ENCODE assay signal across 12 mouse cellular contexts in genomic region chr11:119035686-119036165, GRCm38 (mm10). TPM values are rescaled to one million over a fixed set of nuclear protein-coding genes. Genes with fewer than 3 reads are reported as not detected.
A peak's percentile ranks its signal among the peaks of the same experiment; 100 is the strongest.
DNase-seq lines count a peak whose midpoint lies in the region; ATAC-seq lines count a peak whose summit lies in the region.
"Had no signal": no experiment of that assay in that cellular context is flagged by ENCODE, and none has a peak within 500 bp of the region (broad histone marks: within the 10 kb centered on the region; RNA-seq: fewer than 3 reads in every experiment).

No protein-coding gene starts in this region.

- DNase-seq in ZHBTc4 (ENCODE audit: low read depth, low spot score) = peak; percentile 58
- DNase-seq in embryo, embryonic 9.5 days (ENCODE audit: extremely low spot score) = peak; percentile 58
- no peak for DNase-seq in left cerebral cortex, postnatal 10 days (ENCODE audit: extremely low spot score in 1 of 2, low spot score in 2 of 2)
- no peak for DNase-seq in heart, adult 18-20 months
- DNase-seq in layer of hippocampus, adult 8-10 months (ENCODE audit: low spot score in 2 of 2) = no peak
- DNase-seq: gastrocnemius, postnatal 36 days; kidney, postnatal 10 days; right cerebral cortex, postnatal 4 days had no signal

- peak overlapping the region; percentile 14 for H3K4me3 ChIP-seq in hindbrain, embryonic 13.5 days
- H3K4me3 ChIP-seq in midbrain, embryonic 16.5 days (ENCODE audit: low read depth, low read length) = peak overlapping the region; percentile 8
- H3K4me3 ChIP-seq: liver, embryonic 15.5 days had no signal

- peaks cover 10% of the 10 kb centered on the region for H3K36me3 ChIP-seq in hindbrain, embryonic 13.5 days
- 0 out of 2 replicates have a peak, but pooled peaks cover 5% of the 10 kb centered on the region for H3K36me3 ChIP-seq in midbrain, embryonic 16.5 days (ENCODE audit: control insufficient read depth, insufficient read depth, low read length)

- no peak overlapping the region for H3K9ac ChIP-seq in hindbrain, embryonic 13.5 days
- H3K9ac ChIP-seq in midbrain, embryonic 16.5 days (ENCODE audit: low read depth, low read length) = no peak overlapping the region
- H3K9ac ChIP-seq: liver, embryonic 15.5 days had no signal

- intact Hi-C loops in left cerebral cortex, postnatal 10 days (cut with DNase I) = no loop called here

- H3K27ac ChIP-seq in hindbrain, embryonic 13.5 days = no peak overlapping the region
- H3K27ac ChIP-seq in midbrain, embryonic 16.5 days (ENCODE audit: low read length) = no peak overlapping the region
- H3K27ac ChIP-seq: liver, embryonic 15.5 days had no signal

- H3K4me1 ChIP-seq in hindbrain, embryonic 13.5 days (replicated peaks) = peaks cover 67% of the 10 kb centered on the region
- H3K4me1 ChIP-seq in midbrain, embryonic 16.5 days (ENCODE audit: control insufficient read depth, insufficient read depth, low read length) = peaks cover 47% of the 10 kb centered on the region

- H3K4me2 ChIP-seq in hindbrain, embryonic 13.5 days = peak overlapping the region; percentile 18; the same call in 1 of the 2 replicates
- H3K4me2 ChIP-seq in midbrain, embryonic 16.5 days (ENCODE audit: low read length) = peak overlapping the region; percentile 20; the same call in 1 of the 2 replicates
- H3K4me2 ChIP-seq: liver, embryonic 15.5 days had no signal

- no peaks in the 10 kb centered on the region for H3K9me3 ChIP-seq in hindbrain, embryonic 13.5 days
- H3K9me3 ChIP-seq in midbrain, embryonic 16.5 days (replicated peaks; ENCODE audit: control insufficient read depth, low read length, poor library complexity, severe bottlenecking) = no peaks in the 10 kb centered on the region
- H3K9me3 ChIP-seq: liver, embryonic 15.5 days had no signal

- H3K27me3 ChIP-seq in hindbrain, embryonic 13.5 days = peaks cover 66% of the 10 kb centered on the region
- H3K27me3 ChIP-seq in midbrain, embryonic 16.5 days (ENCODE audit: control insufficient read depth, insufficient read depth, low read depth, low read length) = peaks cover 31% of the 10 kb centered on the region

- no peak for ATAC-seq in hindbrain, embryonic 13.5 days (ENCODE audit: low FRiP score)
- ATAC-seq in midbrain, embryonic 16.5 days = no peak

- WGBS in hindbrain, embryonic 13.5 days = 2% methylated on average over 21 of the region's 21 CpGs
- 5% methylated on average over 21 of the region's 21 CpGs for WGBS in midbrain, embryonic 16.5 days

RNA-seq across cellular contexts. Expression of gene Cbx8, which starts 5.0 kb away (rescaled TPM):
- polyA plus RNA-seq in hindbrain, embryonic 13.5 days (2015; fragmentation: Nextera tagmentation; extraction: Ambion mirVana) = 10.0 and 11.1 TPM in 2 replicates
- 8.5 and 8.6 TPM in 2 replicates for polyA plus RNA-seq in midbrain, embryonic 16.5 days (2015; fragmentation: Nextera tagmentation; extraction: Ambion mirVana)
- total RNA-seq in left cerebral cortex, postnatal 10 days (2021) = 10 to 100 TPM; 11.3 to 15.3 TPM
- total RNA-seq in heart, adult 18-20 months (2021) = 1 to 10 TPM; 3.1 to 4.0 TPM
- 10 to 100 TPM in 2 of 4 experiments, 1 to 10 TPM in 2; 6.9 to 11.9 (median 9.6) TPM for total RNA-seq in layer of hippocampus, adult 8-10 months (2022)

RNA-seq across cellular contexts. Expression of gene Cbx2, which starts 13.0 kb away (rescaled TPM):
- 20.3 and 24.2 TPM in 2 replicates for polyA plus RNA-seq in hindbrain, embryonic 13.5 days (2015; fragmentation: Nextera tagmentation; extraction: Ambion mirVana)
- 13.3 and 18.0 TPM in 2 replicates for polyA plus RNA-seq in midbrain, embryonic 16.5 days (2015; fragmentation: Nextera tagmentation; extraction: Ambion mirVana)
- total RNA-seq in left cerebral cortex, postnatal 10 days (2021) = 1 to 10 TPM; 2.8 to 3.5 TPM
- total RNA-seq in heart, adult 18-20 months (2021) = 1 to 10 TPM; 1.5 to 2.6 TPM
- 1 to 10 TPM; 1.7 to 3.9 (median 2.4) TPM for total RNA-seq in layer of hippocampus, adult 8-10 months (2022)

RNA-seq across cellular contexts. Expression of gene Enpp7, which starts 47.7 kb away (rescaled TPM):
- not detected in 2 replicates for polyA plus RNA-seq in hindbrain, embryonic 13.5 days (2015; fragmentation: Nextera tagmentation; extraction: Ambion mirVana)
- not detected in 2 replicates for polyA plus RNA-seq in midbrain, embryonic 16.5 days (2015; fragmentation: Nextera tagmentation; extraction: Ambion mirVana)
- total RNA-seq in left cerebral cortex, postnatal 10 days (2021) = not detected
- not detected for total RNA-seq in heart, adult 18-20 months (2021)
- not detected for total RNA-seq in layer of hippocampus, adult 8-10 months (2022)
- total RNA-seq: gastrocnemius, postnatal 36 days had no signal
- polyA plus RNA-seq: liver, embryonic 15.5 days; thymus, postnatal 0 days had no signal

RNA-seq across cellular contexts. Expression of gene Cbx4, which starts 50.3 kb away (rescaled TPM):
- polyA plus RNA-seq in hindbrain, embryonic 13.5 days (2015; fragmentation: Nextera tagmentation; extraction: Ambion mirVana) = 14.1 and 15.8 TPM in 2 replicates
- 23.9 and 25.6 TPM in 2 replicates for polyA plus RNA-seq in midbrain, embryonic 16.5 days (2015; fragmentation: Nextera tagmentation; extraction: Ambion mirVana)
- 10 to 100 TPM; 54.4 to 56.9 TPM for total RNA-seq in left cerebral cortex, postnatal 10 days (2021)
- 1 to 10 TPM; 6.5 to 7.2 TPM for total RNA-seq in heart, adult 18-20 months (2021)
- 10 to 100 TPM; 40.7 to 47.2 (median 44.0) TPM for total RNA-seq in layer of hippocampus, adult 8-10 months (2022)

Comparison
In these comparisons a context has a peak if more than half of its experiments do, and no peak if none do; other contexts are left out.
1. DNase-seq: peak in ZHBTc4 (single experiment) and embryo, embryonic 9.5 days (single experiment); none in left cerebral cortex, postnatal 10 days (0 of 2), heart, adult 18-20 months (0 of 2) and layer of hippocampus, adult 8-10 months (0 of 2).